Comparison of ENCODE assay signal across 1 mouse cellular context in the genomic region with DNA sequence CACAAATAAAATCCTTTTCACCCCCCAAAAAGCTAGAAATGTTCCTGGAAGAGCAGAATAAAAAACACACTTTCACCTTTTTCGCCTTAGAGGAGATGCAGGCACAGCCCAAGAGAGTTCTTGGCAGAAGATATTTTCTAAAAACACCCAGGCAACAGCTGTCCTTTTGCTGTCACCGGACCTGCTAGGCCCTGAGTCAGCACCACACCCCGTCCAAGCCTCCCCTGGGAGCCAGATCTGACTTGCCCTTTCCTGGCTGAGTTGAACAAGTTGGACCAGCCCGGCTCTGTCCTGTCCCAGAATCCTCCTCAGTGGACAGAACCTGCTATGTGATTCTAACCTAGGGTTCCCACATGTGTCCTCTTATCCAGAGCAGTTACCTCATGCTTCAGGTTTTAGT.
TF ChIP-seq lines count a peak whose summit lies in the region.

No protein-coding gene starts in this region.

TF ChIP-seq in CH12.LX, 34 proteins besides CTCF, POLR2A, EP300 and RAD21 (continued from another document):
- TF ChIP-seq JUN (IDR thresholded peaks at IDR 0.05; ENCODE audit: insufficient read depth, low read depth, low read length) (no peak), ZKSCAN1 (IDR thresholded peaks at IDR 0.05; ENCODE audit: borderline replicate concordance, low read depth, low read length) (no peak)
